Mouse (Mus musculus) hindbrain, embryonic 11.5 days (tissue): ENCODE measurements around the gene Fbh1. TPM values are rescaled to one million over a fixed set of nuclear protein-coding genes. Genes with fewer than 3 reads are reported as not detected.

Experiments
- ATAC-seq: fragments of 200-750 bp; cut with Nextera tagmentation; 2 replicates; pipeline ENCODE4 v1.8.0; 2017; ENCODE audit warnings: mild to moderate bottlenecking, moderate TSS enrichment, moderate library complexity; ENCODE audit not compliant: low FRiP score
- DNase-seq: peaks from one replicate; pipeline ENCODE4 v3.0.0-alpha.2; 2015; ENCODE audit warnings: low spot score
- H3K27ac ChIP-seq: fragments of 300-500 bp; sonication (generic); 2 replicates; pipeline ENCODE4 v1.5.1; 2014; ENCODE audit warnings: mild to moderate bottlenecking, low read depth, low read length
- H3K27me3 ChIP-seq: fragments of 300-500 bp; sonication (generic); 2 replicates; pipeline ENCODE4 v1.6.1; 2014; ENCODE audit warnings: mild to moderate bottlenecking, low read length, moderate library complexity, mixed read lengths; ENCODE audit not compliant: control insufficient read depth, insufficient read depth
- H3K36me3 ChIP-seq: fragments of 300-500 bp; sonication (generic); 2 replicates; pipeline ENCODE4 v1.6.1; 2014; ENCODE audit warnings: mild to moderate bottlenecking, low read length, moderate library complexity, mixed read lengths; ENCODE audit not compliant: control insufficient read depth, insufficient read depth
- H3K4me1 ChIP-seq: fragments of 300-500 bp; sonication (generic); replicated peaks from 2 replicates; pipeline ENCODE4 v1.6.1; 2014; ENCODE audit warnings: low read length, mixed read lengths; ENCODE audit not compliant: control insufficient read depth, insufficient read depth
- H3K4me2 ChIP-seq: fragments of 300-500 bp; sonication (generic); replicated peaks from 2 replicates; pipeline ENCODE4 v1.6.1; 2014; ENCODE audit warnings: mild to moderate bottlenecking, low read depth, low read length
- H3K4me3 ChIP-seq: fragments of 300-500 bp; sonication (generic); 2 replicates; pipeline ENCODE4 v1.5.1; 2014; ENCODE audit warnings: low read depth, low read length
- H3K9ac ChIP-seq: fragments of 300-500 bp; sonication (generic); 2 replicates; pipeline ENCODE4 v1.6.1; 2014; ENCODE audit warnings: low read depth, low read length
- H3K9me3 ChIP-seq: fragments of 300-500 bp; sonication (generic); 2 replicates; pipeline ENCODE4 v1.6.1; 2016; ENCODE audit warnings: low read length; ENCODE audit not compliant: control insufficient read depth
- WGBS: fragments of 180-500 bp; shearing (Covaris S2); extraction: QIAGEN DNeasy Blood & Tissue Kit; methylation state at CpG from one replicate; pipeline ENCODE4 v1.1.7; 2014; 5-methylcytosine and 5-hydroxymethylcytosine counted together
- polyA plus RNA-seq: library from polyadenylated mRNA; unstranded; fragments of >200 nt; fragmentation: Nextera tagmentation; extraction: Ambion mirVana; gene quantifications from 2 replicates; pipeline ENCODE4 v1.2.1, GENCODE M21; 2014

Fbh1 gene
- polyA plus RNA-seq, 1 experiment from 2014 or later: 132 TPM

DNA sequence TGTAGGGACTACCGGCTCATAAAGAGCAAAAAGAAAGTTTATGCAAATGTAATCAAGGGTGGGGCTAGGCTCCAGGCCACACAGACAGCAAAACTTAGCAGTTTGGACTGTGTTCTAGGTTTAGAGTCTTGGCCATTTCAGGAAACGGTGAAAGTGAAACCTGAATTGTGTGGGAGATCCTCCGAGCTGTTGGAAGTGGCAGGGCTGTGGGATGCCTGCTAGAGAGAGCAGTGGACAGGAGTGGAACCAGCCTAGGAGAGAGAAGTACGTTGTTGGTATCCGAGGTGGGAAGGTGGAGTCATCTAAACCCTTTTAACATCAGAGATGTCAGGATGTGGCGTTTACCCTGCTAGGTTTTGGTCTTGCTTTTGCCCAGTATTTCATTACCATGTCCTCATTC lies 41.5 kb downstream of the Fbh1 start:
- Histone ChIP-seq H3K4me2 (no peak overlapping the region), H3K36me3 (no peaks in the 10 kb centered on the region), H3K9ac (no peak overlapping the region), H3K27me3 (no peaks in the 10 kb centered on the region), H3K4me3 (no peak overlapping the region), H3K9me3 (no peaks in the 10 kb centered on the region), H3K4me1 (no peaks in the 10 kb centered on the region), H3K27ac (no peak overlapping the region)
- ATAC-seq (no peak), DNase-seq (no peak)
- WGBS: 83% methylated on average over 6 of the region's 6 CpGs

DNA sequence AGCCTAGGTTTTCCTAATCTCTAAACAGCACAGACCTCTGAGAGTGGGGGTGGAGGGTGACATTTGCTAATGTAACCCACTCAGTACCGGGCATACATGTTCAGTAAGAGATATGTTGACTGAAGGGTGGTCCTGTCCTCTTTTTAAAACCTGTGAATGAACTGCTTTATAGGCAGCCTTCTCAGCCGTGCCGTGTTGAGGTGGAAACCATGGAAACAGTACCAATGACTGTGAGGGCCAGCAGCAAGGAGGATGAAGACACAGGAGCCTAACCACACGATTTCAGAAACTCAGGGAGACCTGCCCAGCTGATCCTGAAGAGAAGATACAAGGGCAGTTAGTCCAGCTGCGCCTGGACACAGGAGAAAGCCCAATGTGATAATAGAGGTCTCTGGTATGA lies 44.4 kb downstream of the Fbh1 start:
- Histone ChIP-seq H3K27me3 (no peaks in the 10 kb centered on the region), H3K9ac (no peak overlapping the region), H3K4me2 (no peak overlapping the region), H3K4me1 (no peaks in the 10 kb centered on the region), H3K27ac (no peak overlapping the region), H3K9me3 (no peaks in the 10 kb centered on the region), H3K36me3 (no peaks in the 10 kb centered on the region), H3K4me3 (no peak overlapping the region)
- 60% methylated on average over 5 of the region's 5 CpGs for whole genome bisulfite sequencing
- ATAC-seq (no peak), DNase-seq (no peak)

DNA sequence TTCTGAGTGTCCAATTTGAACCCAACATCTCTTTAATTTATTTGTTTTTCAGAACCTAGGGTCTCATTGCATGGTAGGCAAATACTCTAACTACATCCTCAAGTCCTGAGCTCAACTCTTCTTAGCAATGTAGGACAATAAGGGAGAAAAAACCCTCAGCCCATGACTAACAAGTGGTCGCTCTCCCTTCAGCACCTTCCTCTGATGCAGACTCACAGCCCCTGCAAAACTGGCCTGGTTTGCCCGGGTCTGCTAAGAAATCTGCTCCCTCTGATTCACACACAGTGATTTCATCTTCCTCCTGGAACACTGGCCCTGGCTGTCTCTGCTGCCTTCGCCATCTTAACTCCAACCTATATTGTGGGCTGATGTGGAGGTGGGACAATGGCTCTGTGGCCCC lies 48.3 kb downstream of the Fbh1 start:
- Histone ChIP-seq H3K4me3 (no peak overlapping the region), H3K9ac (no peak overlapping the region), H3K9me3 (no peaks in the 10 kb centered on the region), H3K4me1 (no peaks in the 10 kb centered on the region), H3K27ac (no peak overlapping the region), H3K27me3 (no peaks in the 10 kb centered on the region), H3K4me2 (no peak overlapping the region), H3K36me3 (no peaks in the 10 kb centered on the region)
- DNase-seq: peak; percentile 27
- WGBS: 42% methylated on average over 3 of the region's 3 CpGs
- no peak for ATAC-seq

DNA sequence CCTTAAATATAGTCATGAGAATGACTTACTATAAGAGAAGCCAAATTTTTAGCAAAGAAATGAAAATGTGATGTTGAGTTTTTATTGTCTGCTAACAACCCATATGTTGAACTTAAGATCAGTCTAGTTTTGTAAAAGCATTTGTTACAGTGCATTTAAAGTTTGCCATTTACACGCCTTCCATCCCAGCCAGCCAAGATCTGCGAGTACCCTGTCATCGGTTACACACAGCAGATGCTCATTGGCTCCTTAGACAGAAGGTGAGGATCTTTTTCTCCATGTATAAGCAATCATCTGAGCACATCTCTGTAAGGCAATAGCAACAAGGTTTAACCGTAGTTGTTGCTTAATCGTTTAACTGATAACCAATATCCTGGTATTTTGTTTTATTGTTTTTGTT lies 49.8 kb downstream of the Fbh1 start:
- 93% methylated on average over 5 of the region's 5 CpGs for WGBS
- DNase-seq (no peak), ATAC-seq (no peak)
- Histone ChIP-seq H3K4me1 (no peaks in the 10 kb centered on the region), H3K4me3 (no peak overlapping the region), H3K4me2 (no peak overlapping the region), H3K9ac (no peak overlapping the region), H3K9me3 (no peaks in the 10 kb centered on the region), H3K27me3 (no peaks in the 10 kb centered on the region), H3K27ac (no peak overlapping the region), H3K36me3 (no peaks in the 10 kb centered on the region)

DNA sequence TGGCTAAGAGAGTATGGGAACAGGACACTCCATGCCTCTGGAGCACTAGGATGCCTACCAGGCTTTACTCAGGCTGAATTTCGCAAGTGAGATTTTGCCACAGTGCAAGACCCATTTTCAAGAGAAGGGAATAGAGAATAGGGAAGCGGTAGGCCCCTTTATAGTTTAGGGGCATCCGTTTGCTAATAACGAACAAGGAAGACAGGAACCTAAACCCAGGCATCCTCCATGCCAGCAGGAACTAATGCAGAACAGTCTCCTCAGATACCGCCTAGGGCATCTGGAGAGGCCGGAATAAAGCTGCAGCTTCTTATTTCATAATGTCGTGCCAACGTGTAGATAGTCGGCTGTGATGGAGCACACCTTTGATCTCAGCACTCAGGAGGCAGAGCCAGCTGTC lies 54.8 kb downstream of the Fbh1 start:
- Histone ChIP-seq H3K4me2 (no peak overlapping the region), H3K9ac (no peak overlapping the region), H3K27ac (no peak overlapping the region), H3K9me3 (no peaks in the 10 kb centered on the region), H3K27me3 (no peaks in the 10 kb centered on the region), H3K36me3 (no peaks in the 10 kb centered on the region), H3K4me1 (no peaks in the 10 kb centered on the region), H3K4me3 (no peak overlapping the region)
- ATAC-seq: no peak
- no peak for DNase-seq
- 91% methylated on average over 9 of the region's 9 CpGs for WGBS

DNA sequence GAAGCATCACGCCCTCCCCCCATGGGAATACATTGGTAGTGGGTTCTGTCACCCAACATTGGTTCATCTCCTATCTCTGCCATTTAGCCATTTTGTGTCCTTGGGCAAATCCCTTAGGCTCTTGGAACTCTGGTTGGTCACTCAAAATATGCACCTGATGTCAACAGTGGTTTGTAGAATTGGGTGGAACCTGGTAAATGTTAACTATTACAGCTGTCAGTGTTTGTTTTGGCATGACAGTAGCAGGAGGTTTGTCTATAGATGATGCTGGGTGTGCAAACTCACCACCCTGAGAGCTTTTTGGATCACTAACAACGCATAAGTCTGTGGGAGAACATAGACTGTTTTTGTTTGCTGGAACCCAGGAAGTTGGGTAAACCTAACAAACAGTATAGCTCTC lies 58.8 kb downstream of the Fbh1 start:
- Histone ChIP-seq H3K4me2 (no peak overlapping the region), H3K36me3 (no peaks in the 10 kb centered on the region), H3K27ac (no peak overlapping the region), H3K27me3 (no peaks in the 10 kb centered on the region), H3K4me3 (no peak overlapping the region), H3K9ac (no peak overlapping the region), H3K9me3 (no peaks in the 10 kb centered on the region), H3K4me1 (no peaks in the 10 kb centered on the region)
- ATAC-seq: no peak
- no peak for DNase-seq
- 88% methylated on average over 2 of the region's 2 CpGs for WGBS

DNA sequence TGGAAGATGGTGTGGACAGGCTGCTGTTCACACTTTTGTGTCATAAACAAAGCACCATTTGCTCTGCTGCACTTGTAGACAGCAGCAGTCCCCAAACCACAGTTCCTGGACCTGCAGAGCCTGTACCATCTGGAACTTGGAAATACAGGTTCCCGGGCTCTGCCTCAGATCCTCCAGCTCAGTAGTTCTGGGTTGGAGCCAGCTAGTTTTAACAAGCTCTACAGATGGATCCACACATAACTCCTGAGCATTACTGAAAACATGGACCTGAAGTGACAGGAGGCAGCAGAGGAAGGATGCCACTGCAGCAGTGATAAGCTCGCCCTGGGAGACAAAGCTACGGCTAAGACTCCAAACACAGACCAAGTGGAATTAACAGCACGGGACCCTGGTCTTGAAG lies 62.8 kb downstream of the Fbh1 start:
- no peak for DNase-seq
- H3K9me3 ChIP-seq: no peaks in the 10 kb centered on the region
- no peaks in the 10 kb centered on the region for H3K27me3 ChIP-seq
- H3K4me3 ChIP-seq: no peak overlapping the region
- no peak overlapping the region for H3K4me2 ChIP-seq
- ATAC-seq: no peak
- H3K4me1 ChIP-seq: no peaks in the 10 kb centered on the region
- 85% methylated on average over 4 of the region's 4 CpGs for WGBS
- no peak overlapping the region for H3K27ac ChIP-seq
- H3K36me3 ChIP-seq: no peaks in the 10 kb centered on the region
- H3K9ac ChIP-seq: no peak overlapping the region

DNA sequence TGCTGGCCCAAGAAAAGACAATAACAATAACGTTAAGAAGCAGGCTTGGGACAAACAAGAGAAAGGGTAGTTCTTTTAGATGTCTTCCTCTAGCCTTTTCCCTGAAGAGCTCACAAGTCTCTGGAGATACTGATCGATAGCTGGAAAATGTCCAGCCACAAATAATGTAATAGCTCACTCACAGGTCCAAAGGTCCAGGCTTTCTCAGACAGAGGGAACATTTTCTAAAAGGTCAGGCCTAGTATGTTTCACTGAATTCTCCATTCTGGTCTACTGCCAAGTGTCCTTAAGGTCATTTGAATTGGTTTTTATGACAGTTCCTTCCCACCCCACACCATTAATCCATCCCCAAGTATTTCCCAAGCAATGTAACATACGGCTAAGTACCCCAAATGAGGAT lies 64.4 kb downstream of the Fbh1 start:
- no peak overlapping the region for H3K27ac ChIP-seq
- H3K36me3 ChIP-seq: no peaks in the 10 kb centered on the region
- no peaks in the 10 kb centered on the region for H3K27me3 ChIP-seq
- H3K4me1 ChIP-seq: no peaks in the 10 kb centered on the region
- ATAC-seq (no peak), DNase-seq (no peak)
- no peak overlapping the region for H3K4me2 ChIP-seq
- 71% methylated on average over 3 of the region's 3 CpGs for WGBS
- no peaks in the 10 kb centered on the region for H3K9me3 ChIP-seq
- no peak overlapping the region for H3K4me3 ChIP-seq
- H3K9ac ChIP-seq: no peak overlapping the region

DNA sequence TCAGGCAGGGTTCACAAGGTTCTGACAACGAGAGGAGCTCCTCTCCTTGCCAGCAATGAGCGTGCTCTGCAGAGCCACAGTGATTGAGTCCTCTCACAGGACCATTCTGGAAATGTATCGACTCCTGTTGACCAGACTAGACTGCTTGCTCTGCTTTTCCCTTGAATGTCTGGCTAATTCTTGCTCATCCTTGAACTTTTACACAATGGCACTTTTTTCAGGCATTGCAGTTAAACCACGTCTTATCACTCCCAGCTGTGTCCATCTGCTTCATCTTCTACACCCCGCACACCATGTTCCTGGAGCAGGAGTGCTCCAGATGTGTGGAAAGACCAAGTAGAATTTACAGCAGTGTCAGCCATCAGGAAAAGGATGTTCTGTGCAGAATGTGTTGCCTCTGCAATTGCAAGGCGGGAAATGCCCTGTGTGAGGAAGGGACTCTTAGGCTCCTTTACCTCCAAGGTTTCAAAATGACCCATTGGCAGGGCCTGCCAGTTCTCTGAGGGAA lies 64.8 kb downstream of the Fbh1 start:
- Histone ChIP-seq H3K9me3 (no peaks in the 10 kb centered on the region), H3K4me3 (no peak overlapping the region), H3K27ac (no peak overlapping the region), H3K36me3 (no peaks in the 10 kb centered on the region), H3K4me2 (no peak overlapping the region), H3K4me1 (no peaks in the 10 kb centered on the region), H3K27me3 (no peaks in the 10 kb centered on the region), H3K9ac (no peak overlapping the region)
- WGBS: 85% methylated on average over 6 of the region's 6 CpGs
- ATAC-seq (no peak), DNase-seq (no peak)
